Mouse (Mus musculus) layer of hippocampus, adult 8-10 months (tissue): ENCODE results near the gene 4931414P19Rik. TPM values are rescaled to one million over a fixed set of nuclear protein-coding genes. Genes with fewer than 3 reads are reported as not detected.
"Not testable (repeated sequence)": the region's sequence is repeated elsewhere in the genome, so short reads cannot be mapped to it uniquely, and the experiment has no call there.

Experiments used
- DNase-seq, 2 experiments: peaks; one replicate each; pipeline ENCODE4 v3.0.0; 2022; ENCODE audit warnings: low spot score in 2 of 2
- total RNA-seq, 4 experiments: library from RNA; stranded (reverse); gene quantifications; 2 replicates each; pipeline ENCODE4 v1.2.4; 2022

4931414P19Rik gene
- total RNA-seq, 4 experiments from 2014 or later: 4.4 to 7.8 (median 6.1) TPM

GRCm38 (mm10) chr14:54628103-54628502, 22.3 kb upstream of the 4931414P19Rik start:
- DNase-seq: no peak

- no peak for DNase-seq
Observed at GRCm38 (mm10) chr14:54624976-54625375, 19.2 kb upstream of the 4931414P19Rik start.

- no peak for DNase-seq
Observed at GRCm38 (mm10) chr14:54623334-54623733, 17.5 kb upstream of the 4931414P19Rik start.

DNA sequence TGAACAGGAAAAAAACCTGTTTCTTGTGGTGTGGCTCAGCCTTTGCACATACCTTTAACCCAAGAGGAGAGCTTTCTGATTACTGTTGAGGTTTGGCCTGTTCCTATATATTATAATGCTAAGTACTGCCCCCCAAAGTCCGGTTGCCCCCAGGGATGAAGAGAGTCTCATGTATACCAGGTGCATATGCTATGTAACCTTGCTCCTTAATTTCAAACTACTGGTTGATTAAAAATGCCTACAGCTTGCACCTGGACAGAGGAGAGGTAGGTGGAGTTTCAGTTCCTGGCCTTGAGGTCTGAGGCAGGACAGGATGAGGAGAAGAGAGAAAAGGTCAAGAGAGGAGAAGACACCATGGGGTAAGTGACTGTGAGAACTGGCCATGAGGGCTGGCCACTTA, 15.3 kb upstream of the 4931414P19Rik start, which contains the start of gene Psmb11:
Gene Psmb11 (plus strand): TSS at position 301 of the 400 bp plus-strand sequence.
- no peak for DNase-seq

- peak; percentile 88 to 93 for DNase-seq
Observed at GRCm38 (mm10) chr14:54617897-54618365, 12.1 kb upstream of the 4931414P19Rik start, which contains the start of gene Psmb5. Gene Psmb5, minus strand, starts transcription at chr14:54618022.

GRCm38 (mm10) chr14:54617152-54617896, 11.5 kb upstream of the 4931414P19Rik start:
- DNase-seq: no peak

- no peak for DNase-seq
Observed at GRCm38 (mm10) chr14:54616226-54616825, 10.5 kb upstream of the 4931414P19Rik start.

GRCm38 (mm10) chr14:54614130-54614529, 8.3 kb upstream of the 4931414P19Rik start:
- DNase-seq: not testable (repeated sequence)

GRCm38 (mm10) chr14:54610648-54611047, 4.9 kb upstream of the 4931414P19Rik start:
- DNase-seq: peak; percentile 62 to 66

DNA sequence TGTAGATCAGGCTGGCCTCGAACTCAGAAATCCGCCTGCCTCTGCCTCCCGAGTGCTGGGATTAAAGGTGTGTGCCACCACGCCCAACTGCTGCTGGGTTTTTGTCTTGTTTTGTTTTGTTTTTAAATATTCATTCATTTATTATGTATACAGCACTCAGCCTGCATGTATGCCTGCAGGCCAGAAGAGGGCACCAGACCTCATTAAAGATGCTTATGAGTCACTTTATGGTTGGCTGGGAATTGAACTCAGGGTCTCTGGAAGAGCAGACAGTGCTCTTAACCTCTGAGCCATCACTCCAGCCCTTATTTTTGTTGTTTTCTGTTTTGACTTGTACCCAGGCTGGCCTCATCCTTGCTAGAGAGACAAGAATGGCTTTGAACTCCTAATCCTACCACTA, 4.2 kb upstream of the 4931414P19Rik start:
- DNase-seq: no peak

DNA sequence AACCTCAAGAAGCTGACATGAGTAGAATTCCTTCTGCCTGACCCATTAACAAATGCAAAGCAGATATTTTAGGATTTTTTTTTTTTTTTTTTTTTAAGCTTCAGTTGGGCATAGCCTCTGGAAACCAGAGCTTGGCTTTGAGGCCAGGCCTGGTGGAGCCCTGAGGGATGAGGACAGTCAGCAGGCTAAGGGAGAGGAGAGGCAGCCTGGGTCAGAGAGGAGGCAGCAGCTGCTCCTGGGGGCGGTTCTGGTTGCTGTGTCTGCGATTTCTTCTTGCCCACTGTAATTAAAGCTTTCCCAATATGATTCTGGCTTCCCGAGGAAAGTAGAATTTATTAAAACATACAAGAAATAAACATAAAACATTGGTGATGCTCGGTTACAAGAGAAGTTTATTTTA, 3.5 kb upstream of the 4931414P19Rik start:
- no peak for DNase-seq

DNA sequence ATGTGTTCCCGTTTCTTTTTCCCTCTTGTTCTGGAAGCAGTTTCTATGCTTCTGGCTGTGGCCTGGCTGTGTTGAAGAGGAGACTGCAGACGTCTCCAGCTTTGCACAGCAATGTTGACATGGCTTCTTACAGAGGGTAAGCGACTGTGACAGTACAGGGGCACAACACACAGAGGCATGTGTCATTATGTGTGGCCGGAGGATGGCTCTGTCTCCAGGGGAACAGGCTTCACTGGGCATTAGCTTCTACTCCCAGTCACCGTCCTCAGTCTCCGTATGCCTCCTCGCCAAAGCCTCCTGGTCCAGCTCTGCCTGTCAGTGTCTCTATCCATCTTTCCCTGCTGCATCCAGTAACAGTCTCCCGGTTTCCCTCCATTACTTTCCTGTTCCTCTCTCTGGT, 1.4 kb upstream of the 4931414P19Rik start:
- no peak for DNase-seq

DNA sequence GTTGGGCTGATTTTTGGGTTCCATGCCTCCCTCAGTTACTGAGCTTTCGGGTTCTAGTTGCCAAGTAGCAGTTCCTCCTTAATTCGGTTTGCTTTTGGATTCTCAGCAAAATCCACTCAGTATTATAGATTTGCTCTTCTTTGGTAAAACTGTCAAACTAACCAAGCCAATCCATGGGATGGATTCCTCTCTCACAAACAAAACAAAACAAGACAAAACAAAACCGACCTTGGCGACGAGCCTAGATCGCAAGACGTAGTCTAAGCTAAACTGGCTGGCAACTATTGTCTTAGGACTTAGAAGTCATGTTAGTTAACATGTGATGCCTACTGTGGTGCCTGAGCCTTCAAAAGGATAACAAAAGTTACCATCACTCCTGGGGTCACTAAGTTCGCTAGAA, 2.1 kb downstream of the 4931414P19Rik start:
- DNase-seq: no peak

DNA sequence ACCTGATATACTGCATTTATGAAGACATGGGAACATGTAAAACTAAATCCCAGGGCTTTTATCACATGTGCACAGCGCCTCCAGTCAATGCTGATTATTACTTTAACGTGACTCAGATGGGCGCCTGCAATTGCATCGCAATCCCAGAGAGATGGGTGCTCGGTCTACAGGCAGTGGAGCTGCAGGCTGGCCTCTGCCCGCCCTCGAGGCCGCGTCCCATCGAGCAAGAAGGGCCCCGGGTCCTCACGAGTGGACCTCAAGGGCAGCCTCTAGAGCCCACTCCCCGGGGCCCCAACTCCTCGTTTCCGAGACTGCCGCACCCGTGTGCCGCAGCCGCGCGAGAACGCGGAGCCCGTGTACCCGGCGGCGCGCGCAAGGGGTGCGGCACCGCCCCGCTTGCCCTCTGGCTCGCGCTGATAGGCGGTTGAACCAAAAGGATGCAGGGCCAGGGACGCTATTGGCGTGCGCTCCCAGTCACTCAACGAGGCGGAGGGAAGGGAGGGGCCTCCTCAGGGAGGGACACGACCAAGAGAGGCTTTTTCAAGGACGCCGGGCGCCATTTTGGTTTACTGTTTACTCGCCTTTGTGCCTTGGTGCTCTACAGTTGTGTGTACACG, 2.6 kb downstream of the 4931414P19Rik start:
- peak; percentile 95 for DNase-seq

GRCm38 (mm10) chr14:54602613-54603012, 3.2 kb downstream of the 4931414P19Rik start:
- DNase-seq: no peak

DNA sequence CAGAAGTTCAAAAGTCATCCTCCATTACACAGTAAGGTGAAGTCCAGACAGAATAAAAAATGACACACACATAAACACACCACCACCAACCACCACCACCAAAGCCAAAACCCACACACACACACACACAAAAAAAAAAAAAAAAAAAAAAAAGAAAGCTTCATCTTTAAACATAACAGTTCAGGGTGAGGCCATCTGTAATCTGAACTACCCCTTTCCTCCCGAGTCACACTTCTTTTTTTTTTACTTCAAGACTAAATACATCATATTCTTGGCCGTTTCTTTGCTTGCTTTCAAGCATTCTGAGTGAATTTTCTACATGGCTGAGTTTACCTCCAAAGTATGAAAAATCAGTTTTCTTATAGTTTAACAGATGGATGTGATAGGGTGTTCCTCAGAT, 4.2 kb downstream of the 4931414P19Rik start:
- DNase-seq: no peak

DNA sequence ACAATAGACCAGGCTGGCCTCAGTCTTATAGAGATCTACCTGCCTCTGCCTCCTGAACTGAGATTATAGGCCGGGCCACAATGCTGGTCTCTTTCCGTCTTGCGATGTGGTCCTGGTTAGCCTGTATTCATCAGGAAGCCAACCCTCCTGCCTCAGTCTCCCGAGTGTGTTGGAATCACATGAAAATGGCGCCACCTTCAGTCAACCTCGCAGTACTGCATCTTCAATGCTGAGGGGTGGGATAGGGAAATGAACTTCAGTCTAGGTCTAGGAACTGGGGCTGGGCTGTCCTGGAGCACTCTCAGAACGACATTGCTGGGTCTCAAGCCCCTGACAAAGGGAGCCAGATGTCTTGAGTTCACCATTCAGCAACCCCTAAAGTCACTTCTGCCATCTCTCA, 8.7 kb downstream of the 4931414P19Rik start:
- no peak for DNase-seq

DNA sequence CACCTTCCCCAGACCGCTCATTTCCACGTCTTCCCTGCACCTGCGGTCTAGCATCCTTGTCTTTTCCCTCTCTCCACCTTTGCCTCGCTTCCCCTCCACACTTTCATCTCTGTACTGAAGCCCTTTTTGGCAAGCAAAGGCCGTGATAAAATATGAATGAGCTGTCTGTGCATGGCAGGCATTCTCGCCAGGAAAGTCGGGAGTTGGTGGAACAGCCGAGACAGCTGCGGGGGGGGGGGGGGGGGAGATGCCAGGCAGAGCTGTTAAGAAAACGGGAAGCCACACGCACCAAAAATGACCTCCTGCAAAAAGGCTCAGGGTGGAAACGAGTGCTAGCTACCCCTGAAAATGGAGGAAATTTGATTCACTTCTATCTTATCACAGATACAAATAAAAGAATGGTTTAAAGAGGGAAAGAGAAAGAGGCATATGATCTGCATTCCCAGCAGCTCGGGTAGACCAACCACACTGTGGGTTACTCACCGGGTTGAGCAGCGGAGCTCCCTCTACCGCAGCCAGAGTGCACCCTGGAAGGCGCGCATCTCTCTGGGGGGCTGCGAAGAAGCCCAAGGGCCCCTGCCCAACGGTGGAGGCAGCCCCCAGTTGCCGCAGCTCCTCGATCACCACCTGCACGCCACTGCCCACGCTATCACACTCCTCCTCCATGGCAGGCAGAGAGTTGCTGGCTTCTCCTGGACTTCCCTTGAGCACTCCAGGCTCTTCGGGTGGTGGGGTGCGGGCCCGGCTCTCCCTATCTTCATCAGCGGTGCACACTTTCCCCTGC, 11.0 kb downstream of the 4931414P19Rik start:
- DNase-seq: no peak

DNA sequence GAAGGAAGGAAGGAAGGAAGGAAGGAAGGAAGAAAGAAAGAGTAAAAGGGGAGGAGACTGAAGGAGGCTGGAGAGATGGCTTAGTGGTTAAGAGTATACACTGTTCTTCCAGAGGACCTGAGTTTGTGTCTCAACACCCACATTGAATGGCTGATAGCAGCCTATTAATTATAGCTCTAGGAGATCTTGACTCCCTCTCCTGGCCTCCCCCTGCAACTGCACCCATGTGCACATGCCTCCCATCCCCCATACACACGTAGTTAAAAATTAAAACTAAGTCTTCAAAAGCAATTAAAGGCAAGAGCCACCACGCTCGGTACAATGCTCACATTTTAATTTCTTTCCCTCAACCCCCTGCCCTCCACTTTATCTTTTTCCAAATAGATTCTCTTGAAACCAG, 11.7 kb downstream of the 4931414P19Rik start:
- DNase-seq: no peak

DNA sequence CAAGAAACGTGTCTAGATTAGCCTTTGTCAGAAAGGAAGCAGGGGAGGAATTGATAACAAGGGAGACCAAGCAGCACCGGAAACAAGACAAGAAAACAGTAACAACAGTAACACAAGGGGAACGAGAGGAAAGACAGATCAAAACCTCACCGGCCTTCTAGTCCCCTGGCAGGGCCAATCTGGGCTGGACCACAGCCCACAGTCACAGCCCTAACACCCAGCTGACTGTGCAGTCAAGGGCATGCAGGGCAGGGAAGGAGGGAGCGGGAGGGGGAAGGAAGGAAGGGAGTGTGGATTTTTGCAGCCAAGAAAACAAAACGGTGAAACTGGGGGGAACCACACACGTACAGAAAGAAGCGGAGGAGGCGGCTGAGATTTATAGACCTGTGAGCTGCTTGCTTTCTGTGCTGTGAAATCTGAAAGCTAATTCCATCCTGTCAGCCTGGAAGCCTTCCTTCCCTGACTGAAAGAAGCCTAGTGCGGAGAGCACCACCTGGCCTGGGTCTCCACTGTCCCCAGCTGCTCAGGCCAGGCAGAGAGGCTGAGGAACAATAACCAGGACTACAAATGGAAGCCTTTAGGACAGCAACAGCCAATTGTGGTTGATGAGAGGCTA, 13.4 kb downstream of the 4931414P19Rik start:
- DNase-seq: no peak

DNA sequence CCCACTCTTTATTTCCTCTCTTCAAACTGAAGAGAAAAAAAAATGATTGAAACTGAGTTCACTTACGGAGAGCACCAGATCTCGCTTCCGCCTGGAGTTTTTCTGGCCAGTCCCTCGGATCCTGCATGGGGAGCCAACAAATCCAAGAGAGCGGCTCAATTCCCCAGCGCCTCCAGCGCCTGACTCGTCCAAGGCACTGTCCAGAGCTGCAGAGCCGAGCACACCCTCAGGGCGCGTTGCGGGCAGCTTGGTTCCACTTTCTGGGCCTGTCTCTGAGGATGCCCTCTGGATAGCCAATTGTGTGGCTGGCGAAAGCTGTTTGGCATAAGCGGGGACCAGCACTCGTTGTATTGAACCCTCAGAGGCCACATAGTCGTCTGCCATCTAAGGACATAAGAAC, 14.7 kb downstream of the 4931414P19Rik start:
- no peak for DNase-seq
